Mouse (Mus musculus) C2C12 (cell line): ENCODE measurements around the gene Slc31a2.

Experiments
- CEBPB ChIP-seq: IDR thresholded peaks from one replicate; pipeline ENCODE4 v1.6.1; 2011; ENCODE audit warnings: low read depth, mild to moderate bottlenecking, control low read depth, moderate library complexity
- CTCF ChIP-seq: IDR thresholded peaks from one replicate; pipeline ENCODE4 v1.5.1; 2011; ENCODE audit not compliant: control insufficient read depth, insufficient read depth, insufficient read length
- MAX ChIP-seq: IDR thresholded peaks from one replicate; pipeline ENCODE4 v1.6.1; 2011; ENCODE audit warnings: mild to moderate bottlenecking, control low read depth
- MYOG ChIP-seq: IDR thresholded peaks from one replicate; pipeline ENCODE4 v1.6.1; 2011; ENCODE audit not compliant: control insufficient read depth, insufficient read length; ENCODE audit errors: extremely low read depth
- USF1 ChIP-seq: IDR thresholded peaks from one replicate; pipeline ENCODE4 v1.6.1; 2011; ENCODE audit warnings: low read depth, mild to moderate bottlenecking, control low read depth, moderate library complexity

- TF ChIP-seq MYOG (no peak), MAX (no peak), CTCF (no peak), CEBPB (no peak), USF1 (no peak)
Measured at GRCm38 (mm10) chr4:62293219-62293861, 31.0 kb downstream of the Slc31a2 start.
